Mouse (Mus musculus): ENCODE data around the gene Ubtd2. TPM values are rescaled to one million over a fixed set of nuclear protein-coding genes. Genes with fewer than 3 reads are reported as not detected.

Gene Ubtd2
- total RNA-seq, 2 experiments from 2014 or later, result 8.2 TPM; not detected in 1

GRCm38 (mm10) chr11:32539717-32540116 is 84.5 kb downstream of the Ubtd2 start:
- ATAC-seq (replicated peaks; ENCODE audit: low FRiP score, low TSS enrichment, poor library complexity, severe bottlenecking), result no peak

- ATAC-seq (replicated peaks; ENCODE audit: low FRiP score, low TSS enrichment, poor library complexity, severe bottlenecking), result no peak
These were observed 85.3 kb downstream of the Ubtd2 start for GRCm38 (mm10) chr11:32540463-32540862.

- ATAC-seq (replicated peaks; ENCODE audit: low FRiP score, low TSS enrichment, poor library complexity, severe bottlenecking), result no peak
These were observed 87.0 kb downstream of the Ubtd2 start for GRCm38 (mm10) chr11:32542181-32542580.

- peak; percentile 72 for ATAC-seq (replicated peaks; ENCODE audit: low FRiP score, low TSS enrichment, poor library complexity, severe bottlenecking)
These were observed 87.7 kb downstream of the Ubtd2 start for GRCm38 (mm10) chr11:32542687-32543411.

GRCm38 (mm10) chr11:32544041-32544440 is 88.9 kb downstream of the Ubtd2 start:
- ATAC-seq (replicated peaks; ENCODE audit: low FRiP score, low TSS enrichment, poor library complexity, severe bottlenecking), result no peak

- ATAC-seq (replicated peaks; ENCODE audit: low FRiP score, low TSS enrichment, poor library complexity, severe bottlenecking), result no peak
These were observed 89.3 kb downstream of the Ubtd2 start for GRCm38 (mm10) chr11:32544497-32544896.

- ATAC-seq (replicated peaks; ENCODE audit: low FRiP score, low TSS enrichment, poor library complexity, severe bottlenecking), result no peak
These were observed 90.4 kb downstream of the Ubtd2 start for GRCm38 (mm10) chr11:32545605-32546004.

GRCm38 (mm10) chr11:32546483-32546882 is 91.3 kb downstream of the Ubtd2 start:
- no peak for ATAC-seq (replicated peaks; ENCODE audit: low FRiP score, low TSS enrichment, poor library complexity, severe bottlenecking)

GRCm38 (mm10) chr11:32547391-32547947 is 92.3 kb downstream of the Ubtd2 start:
- ATAC-seq (replicated peaks; ENCODE audit: low FRiP score, low TSS enrichment, poor library complexity, severe bottlenecking), result no peak

- no peak for ATAC-seq (replicated peaks; ENCODE audit: low FRiP score, low TSS enrichment, poor library complexity, severe bottlenecking)
These were observed 93.1 kb downstream of the Ubtd2 start for GRCm38 (mm10) chr11:32548240-32548639.

GRCm38 (mm10) chr11:32549236-32549635 is 94.1 kb downstream of the Ubtd2 start:
- no peak for ATAC-seq (replicated peaks; ENCODE audit: low FRiP score, low TSS enrichment, poor library complexity, severe bottlenecking)

GRCm38 (mm10) chr11:32550102-32550501 is 94.9 kb downstream of the Ubtd2 start:
- no peak for ATAC-seq (replicated peaks; ENCODE audit: low FRiP score, low TSS enrichment, poor library complexity, severe bottlenecking)

GRCm38 (mm10) chr11:32551056-32551455 is 95.9 kb downstream of the Ubtd2 start:
- ATAC-seq (replicated peaks; ENCODE audit: low FRiP score, low TSS enrichment, poor library complexity, severe bottlenecking), result no peak

- ATAC-seq (replicated peaks; ENCODE audit: low FRiP score, low TSS enrichment, poor library complexity, severe bottlenecking), result no peak
These were observed 96.6 kb downstream of the Ubtd2 start for GRCm38 (mm10) chr11:32551579-32552297.

- no peak for ATAC-seq (replicated peaks; ENCODE audit: low FRiP score, low TSS enrichment, poor library complexity, severe bottlenecking)
These were observed 97.4 kb downstream of the Ubtd2 start for GRCm38 (mm10) chr11:32552401-32553090.

GRCm38 (mm10) chr11:32553311-32554140 is 98.4 kb downstream of the Ubtd2 start:
- ATAC-seq (replicated peaks; ENCODE audit: low FRiP score, low TSS enrichment, poor library complexity, severe bottlenecking), result no peak

GRCm38 (mm10) chr11:32554141-32555091 is 99.2 kb downstream of the Ubtd2 start:
- ATAC-seq (replicated peaks; ENCODE audit: low FRiP score, low TSS enrichment, poor library complexity, severe bottlenecking), result no peak

- 0 out of 2 replicates have a peak, but pooled peaks have one; percentile 31 for ATAC-seq (replicated peaks; ENCODE audit: low FRiP score, low TSS enrichment, poor library complexity, severe bottlenecking)
These were observed 100.0 kb downstream of the Ubtd2 start for GRCm38 (mm10) chr11:32555103-32555689.
